Mouse (Mus musculus) hindbrain, embryonic 11.5 days (tissue): Measurements from ENCODE around the gene Guf1. TPM values are rescaled to one million over a fixed set of nuclear protein-coding genes. Genes with fewer than 3 reads are reported as not detected.
A peak's percentile ranks its signal among the peaks of the same experiment; 100 is the strongest.

ENCODE experiments used
- ATAC-seq: fragments of 200-750 bp; cut with Nextera tagmentation; 2 replicates; pipeline ENCODE4 v1.8.0; 2017; ENCODE audit warnings: mild to moderate bottlenecking, moderate TSS enrichment, moderate library complexity; ENCODE audit not compliant: low FRiP score
- DNase-seq: peaks from one replicate; pipeline ENCODE4 v3.0.0-alpha.2; 2015; ENCODE audit warnings: low spot score
- H3K27ac ChIP-seq: fragments of 300-500 bp; sonication (generic); 2 replicates; pipeline ENCODE4 v1.5.1; 2014; ENCODE audit warnings: mild to moderate bottlenecking, low read depth, low read length
- H3K27me3 ChIP-seq: fragments of 300-500 bp; sonication (generic); 2 replicates; pipeline ENCODE4 v1.6.1; 2014; ENCODE audit warnings: mild to moderate bottlenecking, low read length, moderate library complexity, mixed read lengths; ENCODE audit not compliant: control insufficient read depth, insufficient read depth
- H3K36me3 ChIP-seq: fragments of 300-500 bp; sonication (generic); 2 replicates; pipeline ENCODE4 v1.6.1; 2014; ENCODE audit warnings: mild to moderate bottlenecking, low read length, moderate library complexity, mixed read lengths; ENCODE audit not compliant: control insufficient read depth, insufficient read depth
- H3K4me1 ChIP-seq: fragments of 300-500 bp; sonication (generic); replicated peaks from 2 replicates; pipeline ENCODE4 v1.6.1; 2014; ENCODE audit warnings: low read length, mixed read lengths; ENCODE audit not compliant: control insufficient read depth, insufficient read depth
- H3K4me2 ChIP-seq: fragments of 300-500 bp; sonication (generic); replicated peaks from 2 replicates; pipeline ENCODE4 v1.6.1; 2014; ENCODE audit warnings: mild to moderate bottlenecking, low read depth, low read length
- H3K4me3 ChIP-seq: fragments of 300-500 bp; sonication (generic); 2 replicates; pipeline ENCODE4 v1.5.1; 2014; ENCODE audit warnings: low read depth, low read length
- H3K9ac ChIP-seq: fragments of 300-500 bp; sonication (generic); 2 replicates; pipeline ENCODE4 v1.6.1; 2014; ENCODE audit warnings: low read depth, low read length
- H3K9me3 ChIP-seq: fragments of 300-500 bp; sonication (generic); 2 replicates; pipeline ENCODE4 v1.6.1; 2016; ENCODE audit warnings: low read length; ENCODE audit not compliant: control insufficient read depth
- WGBS: fragments of 180-500 bp; shearing (Covaris S2); extraction: QIAGEN DNeasy Blood & Tissue Kit; methylation state at CpG from one replicate; pipeline ENCODE4 v1.1.7; 2014; 5-methylcytosine and 5-hydroxymethylcytosine counted together
- polyA plus RNA-seq: library from polyadenylated mRNA; unstranded; fragments of >200 nt; fragmentation: Nextera tagmentation; extraction: Ambion mirVana; gene quantifications from 2 replicates; pipeline ENCODE4 v1.2.1, GENCODE M21; 2014

The Guf1 gene
- polyA plus RNA-seq, 1 experiment from 2014 or later = 55.8 TPM

DNA sequence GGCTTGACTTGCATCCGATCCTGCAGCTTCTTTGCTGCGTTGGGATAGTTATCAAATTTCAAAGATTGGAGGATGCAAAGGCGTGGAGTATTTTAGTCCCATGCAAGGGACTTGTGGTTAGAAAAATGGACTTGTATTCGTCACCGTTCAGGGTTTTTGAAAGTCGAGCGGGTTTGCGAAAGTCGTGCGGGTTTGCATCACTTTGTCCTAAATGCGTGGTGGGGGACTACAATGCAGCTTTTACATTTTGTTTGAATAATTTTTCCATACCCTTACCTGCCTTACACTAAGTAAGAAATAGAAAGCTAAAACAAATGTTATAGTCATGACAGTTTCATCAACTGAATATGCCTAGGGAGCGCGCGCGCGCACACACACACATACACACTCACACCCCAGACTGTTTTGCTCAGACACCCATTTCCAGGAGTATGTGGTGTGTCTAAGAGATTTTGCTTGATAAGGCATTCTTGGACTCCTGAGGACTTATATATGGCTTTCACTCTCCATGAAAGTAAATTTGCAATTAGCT is 747 bp downstream of the Guf1 start:
- Histone ChIP-seq H3K9ac (peak overlapping the region; percentile 95), H3K4me1 (no peaks in the 10 kb centered on the region), H3K4me2 (peak overlapping the region; percentile 35), H3K27me3 (no peaks in the 10 kb centered on the region), H3K27ac (no peak overlapping the region), H3K4me3 (peak overlapping the region; percentile 86), H3K36me3 (no peaks in the 10 kb centered on the region), H3K9me3 (no peaks in the 10 kb centered on the region)
- DNase-seq (peak; percentile 62), ATAC-seq (peak; percentile 15)
- WGBS = 11% methylated on average over 16 of the region's 16 CpGs

DNA sequence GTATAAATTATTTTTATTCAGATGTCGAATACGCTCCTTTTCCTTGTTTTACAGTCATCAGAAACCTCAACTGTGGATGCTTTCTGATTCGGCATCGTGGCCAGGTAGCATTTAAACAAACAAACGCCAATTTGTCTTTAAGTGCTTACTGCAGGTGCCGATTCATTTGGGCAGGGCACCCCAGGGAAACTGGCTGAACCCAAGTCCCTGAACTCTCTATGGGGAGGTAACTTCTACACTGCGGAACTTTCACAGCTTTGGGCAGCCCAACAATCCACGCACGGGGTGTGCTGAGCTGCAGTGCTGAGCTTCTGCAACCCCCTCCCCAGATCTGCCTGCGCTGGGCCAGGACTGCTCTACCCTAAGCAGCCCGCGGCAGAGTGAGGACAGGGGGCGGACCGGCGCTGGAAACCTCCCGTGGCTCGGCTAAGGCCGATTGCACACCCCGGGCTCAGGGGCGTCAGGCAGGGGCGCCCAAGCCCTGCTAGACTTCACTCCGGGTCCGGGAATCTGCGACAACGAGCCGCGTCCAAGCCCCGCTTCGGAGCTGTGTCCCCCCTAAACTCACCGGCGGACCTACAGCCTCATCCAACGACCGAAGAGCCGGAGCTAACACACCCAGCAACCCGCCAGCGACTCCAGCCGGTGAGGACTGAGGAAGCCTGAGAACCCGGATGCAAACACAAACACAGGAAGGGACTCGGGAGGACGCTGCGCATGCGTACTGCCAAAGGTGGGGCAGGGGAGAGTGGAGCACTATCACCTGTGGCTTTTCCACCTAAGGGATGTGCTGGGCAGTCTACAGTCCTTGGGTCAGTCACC is 35.1 kb downstream of the Guf1 start, which contains the start of gene Gnpda2:
TSS of gene Gnpda2 (minus strand) at position 701 of the 822 bp plus-strand sequence.
- Histone ChIP-seq H3K4me1 (no peaks in the 10 kb centered on the region), H3K9ac (peak within 1 kb of the TSS; percentile 91), H3K4me2 (peak within 1 kb of the TSS; percentile 71), H3K27ac (peak within 1 kb of the TSS; percentile 85), H3K9me3 (no peaks in the 10 kb centered on the region), H3K36me3 (no peaks in the 10 kb centered on the region), H3K27me3 (no peaks in the 10 kb centered on the region), H3K4me3 (peak within 1 kb of the TSS; percentile 54)
- DNase-seq = peak; percentile 92
- WGBS = 4% methylated on average over 42 of the region's 42 CpGs
- ATAC-seq = peak; percentile 97

DNA sequence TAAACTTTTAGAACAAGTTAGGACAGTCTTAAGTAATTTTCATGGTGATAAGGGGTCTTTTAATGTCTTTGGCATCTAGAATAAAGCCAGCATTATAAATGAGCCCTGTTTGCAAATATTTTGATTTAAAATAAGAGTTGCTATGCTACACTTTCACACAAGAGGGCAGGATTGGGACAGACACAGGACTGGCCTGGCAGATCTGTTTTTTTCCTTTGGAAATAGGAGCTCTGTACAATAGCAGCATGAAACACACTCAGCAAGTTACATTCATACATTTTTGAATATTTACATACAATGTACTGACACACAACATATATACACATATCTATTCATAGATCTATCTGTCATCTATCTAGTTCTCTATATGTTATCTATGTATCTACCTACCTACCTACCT is 44.3 kb downstream of the Guf1 start:
- H3K9ac ChIP-seq = no peak overlapping the region
- H3K4me3 ChIP-seq = no peak overlapping the region
- H3K36me3 ChIP-seq = no peaks in the 10 kb centered on the region
- H3K9me3 ChIP-seq = no peaks in the 10 kb centered on the region
- no peak overlapping the region for H3K27ac ChIP-seq
- H3K4me2 ChIP-seq = no peak overlapping the region
- ATAC-seq (0 out of 2 replicates have a peak, but pooled peaks have one; percentile 30), DNase-seq (peak; percentile 31)
- no peaks in the 10 kb centered on the region for H3K4me1 ChIP-seq
- no peaks in the 10 kb centered on the region for H3K27me3 ChIP-seq

DNA sequence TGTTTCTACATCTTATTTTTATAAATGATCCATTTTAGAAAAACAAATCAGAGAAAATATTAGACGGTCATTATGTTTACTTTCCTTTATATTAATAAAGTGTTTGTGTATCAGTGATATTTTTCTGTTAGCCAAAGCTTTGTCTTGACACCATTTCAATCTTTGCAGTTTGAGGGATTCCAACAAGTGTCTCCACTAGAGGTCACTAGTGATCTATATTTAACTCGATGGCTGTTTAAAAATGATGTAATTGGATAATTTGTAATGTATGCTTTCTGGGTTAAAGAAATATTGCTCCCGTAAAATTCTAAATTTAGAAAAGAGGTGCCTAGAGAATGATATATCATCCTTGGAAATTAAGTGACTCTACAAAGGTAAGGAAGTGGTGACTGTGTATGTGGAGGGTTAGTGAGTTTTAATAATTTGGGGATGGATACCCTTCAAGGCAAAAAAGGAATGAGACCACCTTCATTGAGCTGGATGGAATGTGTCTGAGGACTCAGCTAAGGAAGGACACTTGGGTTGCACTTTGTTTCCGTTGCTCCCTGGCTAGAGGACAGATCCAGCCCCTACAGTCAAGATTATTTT is 56.6 kb downstream of the Guf1 start:
- no peak overlapping the region for H3K4me2 ChIP-seq
- peak; percentile 54; the same call in 1 of the 2 replicates for ATAC-seq
- peak; percentile 63 for DNase-seq

DNA sequence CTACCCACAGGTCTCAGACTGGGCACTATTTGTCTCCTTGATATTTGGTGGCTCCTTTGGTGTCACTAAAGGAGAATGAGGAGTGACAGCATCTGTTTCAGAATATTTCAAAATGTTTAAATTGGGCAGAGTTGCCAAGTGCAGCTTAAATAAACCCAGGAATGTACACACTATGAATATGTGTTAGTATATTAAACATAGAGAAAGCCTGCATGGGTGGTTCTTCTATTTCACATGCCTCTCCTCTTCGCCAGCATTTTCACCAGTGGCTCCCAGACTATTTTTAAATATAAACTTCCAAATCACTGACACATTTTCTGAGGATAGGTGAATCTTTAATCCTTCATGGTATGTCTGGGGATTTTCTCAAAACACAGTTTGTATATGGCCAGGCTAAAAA is 64.2 kb downstream of the Guf1 start:
- Histone ChIP-seq H3K4me1 (no peaks in the 10 kb centered on the region), H3K27me3 (no peaks in the 10 kb centered on the region), H3K4me2 (no peak overlapping the region), H3K36me3 (no peaks in the 10 kb centered on the region), H3K27ac (no peak overlapping the region), H3K9me3 (no peaks in the 10 kb centered on the region), H3K9ac (no peak overlapping the region), H3K4me3 (no peak overlapping the region)
- WGBS = 93% methylated on average over 1 of the region's 1 CpGs
- no peak for DNase-seq
- no peak for ATAC-seq

More for the DNA sequence above, 56.6 kb downstream of the Guf1 start:
- Histone ChIP-seq H3K27me3 (no peaks in the 10 kb centered on the region), H3K9me3 (no peaks in the 10 kb centered on the region), H3K9ac (no peak overlapping the region), H3K4me3 (no peak overlapping the region), H3K4me1 (no peaks in the 10 kb centered on the region), H3K27ac (no peak overlapping the region), H3K36me3 (no peaks in the 10 kb centered on the region)
- WGBS = 33% methylated on average over 4 of the region's 4 CpGs

Other genes with a start within 250 kb of the Guf1 start
- 2.2 and 2.4 TPM in 2 replicates for gene Kctd8, start 215.2 kb upstream of the Guf1 start, polyA plus RNA-seq
- gene Yipf7, start 14.3 kb upstream of the Guf1 start, polyA plus RNA-seq = not detected in 2 replicates
- 28.8 and 30.8 TPM in 2 replicates for gene Gnpda2, start 35.4 kb downstream of the Guf1 start, polyA plus RNA-seq